Mouse (Mus musculus) liver, embryonic 11.5 days (tissue): ENCODE data around the gene Spag8. TPM values are rescaled to one million over a fixed set of nuclear protein-coding genes. Genes with fewer than 3 reads are reported as not detected.

Experiments
- ATAC-seq: fragments of 200-750 bp; cut with Nextera tagmentation; replicated peaks from 2 replicates; pipeline ENCODE4 v1.8.0; 2017; ENCODE audit warnings: moderate number of reproducible peaks, mild to moderate bottlenecking, moderate TSS enrichment, moderate library complexity; ENCODE audit not compliant: low FRiP score
- DNase-seq: peaks from one replicate; pipeline ENCODE4 v3.0.0-alpha.2; 2017; ENCODE audit warnings: low spot score
- H3K27ac ChIP-seq: fragments of 300-500 bp; sonication (generic); 2 replicates; pipeline ENCODE4 v1.5.1; 2014; ENCODE audit warnings: mild to moderate bottlenecking, low read depth, low read length, control low read depth
- H3K27me3 ChIP-seq: fragments of 300-500 bp; sonication (generic); replicated peaks from 2 replicates; pipeline ENCODE4 v1.6.1; 2014; ENCODE audit warnings: low read length, mixed read lengths; ENCODE audit not compliant: control insufficient read depth, insufficient read depth
- H3K36me3 ChIP-seq: fragments of 300-500 bp; sonication (generic); 2 replicates; pipeline ENCODE4 v1.6.1; 2014; ENCODE audit warnings: mild to moderate bottlenecking, low read length, moderate library complexity, mixed read lengths; ENCODE audit not compliant: control insufficient read depth, insufficient read depth
- H3K4me1 ChIP-seq: fragments of 300-500 bp; sonication (generic); replicated peaks from 2 replicates; pipeline ENCODE4 v1.6.1; 2014; ENCODE audit warnings: low read length, mixed read lengths; ENCODE audit not compliant: control insufficient read depth, insufficient read depth
- H3K4me2 ChIP-seq: fragments of 300-500 bp; sonication (generic); 2 replicates; pipeline ENCODE4 v1.6.1; 2014; ENCODE audit warnings: mild to moderate bottlenecking, control low read depth, moderate library complexity
- H3K4me3 ChIP-seq: fragments of 300-500 bp; sonication (generic); 2 replicates; pipeline ENCODE4 v1.5.1; 2014; ENCODE audit warnings: low read depth, low read length, control low read depth
- H3K9ac ChIP-seq: fragments of 300-500 bp; sonication (generic); 2 replicates; pipeline ENCODE4 v1.6.1; 2014; ENCODE audit warnings: low read depth, low read length, control low read depth
- H3K9me3 ChIP-seq: fragments of 300-500 bp; sonication (generic); 2 replicates; pipeline ENCODE4 v1.6.1; 2016; ENCODE audit warnings: low read length, inconsistent platforms, mixed read lengths; ENCODE audit not compliant: control insufficient read depth
- WGBS: fragments of 180-500 bp; shearing (Covaris S2); extraction: QIAGEN DNeasy Blood & Tissue Kit; methylation state at CpG from one replicate; pipeline ENCODE4 v1.1.7; 2014; 5-methylcytosine and 5-hydroxymethylcytosine counted together
- polyA plus RNA-seq: library from polyadenylated mRNA; unstranded; fragments of >200 nt; fragmentation: Nextera tagmentation; extraction: Ambion mirVana; gene quantifications from 2 replicates; pipeline ENCODE4 v1.2.1, GENCODE M21; 2014

Gene Spag8
- polyA plus RNA-seq, 1 experiment from 2014 or later, result 1.5 TPM

GRCm38 (mm10) chr4:43634621-43635374, 18.6 kb downstream of the Spag8 start:
- no peak overlapping the region for H3K27ac ChIP-seq
- H3K4me2 ChIP-seq, result no peak overlapping the region
- H3K27me3 ChIP-seq, result peaks cover 26% of the 10 kb centered on the region
- H3K36me3 ChIP-seq, result no peaks in the 10 kb centered on the region
- H3K9me3 ChIP-seq, result no peaks in the 10 kb centered on the region
- no peak overlapping the region for H3K9ac ChIP-seq
- no peak for DNase-seq
- ATAC-seq, result no peak
- no peak overlapping the region for H3K4me3 ChIP-seq
- 0 out of 2 replicates have a peak, but pooled peaks cover 7% of the 10 kb centered on the region for H3K4me1 ChIP-seq
- 79% methylated on average over 7 of the region's 7 CpGs for WGBS

GRCm38 (mm10) chr4:43633736-43634135, 19.7 kb downstream of the Spag8 start:
- Histone ChIP-seq H3K27ac (no peak overlapping the region), H3K36me3 (no peaks in the 10 kb centered on the region), H3K4me1 (0 out of 2 replicates have a peak, but pooled peaks cover 8% of the 10 kb centered on the region), H3K9ac (no peak overlapping the region), H3K27me3 (peaks cover 26% of the 10 kb centered on the region), H3K9me3 (no peaks in the 10 kb centered on the region), H3K4me3 (no peak overlapping the region), H3K4me2 (no peak overlapping the region)
- no peak for DNase-seq
- 92% methylated on average over 2 of the region's 2 CpGs for WGBS
- ATAC-seq, result no peak

- no peak overlapping the region for H3K9ac ChIP-seq
- 0 out of 2 replicates have a peak, but pooled peaks cover 8% of the 10 kb centered on the region for H3K4me1 ChIP-seq
- no peak overlapping the region for H3K4me2 ChIP-seq
- no peaks in the 10 kb centered on the region for H3K36me3 ChIP-seq
- DNase-seq (peak; percentile 28), ATAC-seq (no peak)
- H3K27ac ChIP-seq, result no peak overlapping the region
- peaks cover 26% of the 10 kb centered on the region for H3K27me3 ChIP-seq
- 79% methylated on average over 8 of the region's 8 CpGs for WGBS
- H3K9me3 ChIP-seq, result no peaks in the 10 kb centered on the region
- no peak overlapping the region for H3K4me3 ChIP-seq
These were observed 20.1 kb downstream of the Spag8 start for GRCm38 (mm10) chr4:43633296-43633695.

GRCm38 (mm10) chr4:43631956-43632920, 21.2 kb downstream of the Spag8 start:
- 0 out of 2 replicates have a peak, but pooled peaks cover 8% of the 10 kb centered on the region for H3K4me1 ChIP-seq
- peak overlapping the region; percentile 71 for H3K9ac ChIP-seq
- H3K27ac ChIP-seq, result no peak overlapping the region
- peak overlapping the region; percentile 96 for H3K4me2 ChIP-seq
- no peaks in the 10 kb centered on the region for H3K9me3 ChIP-seq
- 56% methylated on average over 42 of the region's 42 CpGs for WGBS
- H3K36me3 ChIP-seq, result no peaks in the 10 kb centered on the region
- peaks cover 26% of the 10 kb centered on the region for H3K27me3 ChIP-seq
- DNase-seq (peak; percentile 31), ATAC-seq (no peak)
- peak overlapping the region; percentile 64 for H3K4me3 ChIP-seq

GRCm38 (mm10) chr4:43631046-43631955, 22.1 kb downstream of the Spag8 start, which contains the start of gene Npr2:
Gene Npr2, plus strand, starts transcription at chr4:43631935.
- Histone ChIP-seq H3K9ac (peak within 1 kb of the TSS; percentile 71), H3K4me2 (peak within 1 kb of the TSS; percentile 96), H3K9me3 (no peaks in the 10 kb centered on the region), H3K36me3 (no peaks in the 10 kb centered on the region), H3K4me1 (0 out of 2 replicates have a peak, but pooled peaks cover 8% of the 10 kb centered on the region), H3K4me3 (peak within 1 kb of the TSS; percentile 64), H3K27me3 (peaks cover 26% of the 10 kb centered on the region), H3K27ac (no peak within 1 kb of the TSS)
- ATAC-seq (peak; percentile 39), DNase-seq (peak; percentile 64)
- 4% methylated on average over 35 of the region's 70 CpGs for WGBS

- peak overlapping the region; percentile 64; the same call in 1 of the 2 replicates for H3K4me3 ChIP-seq
- H3K27ac ChIP-seq, result no peak overlapping the region
- DNase-seq (peak; percentile 41), ATAC-seq (no peak)
- WGBS, result 29% methylated on average over 5 of the region's 5 CpGs
- no peaks in the 10 kb centered on the region for H3K9me3 ChIP-seq
- no peak overlapping the region for H3K9ac ChIP-seq
- H3K27me3 ChIP-seq, result peaks cover 26% of the 10 kb centered on the region
- H3K36me3 ChIP-seq, result no peaks in the 10 kb centered on the region
- H3K4me1 ChIP-seq, result 0 out of 2 replicates have a peak, but pooled peaks cover 8% of the 10 kb centered on the region
- peak overlapping the region; percentile 96 for H3K4me2 ChIP-seq
These were observed 22.7 kb downstream of the Spag8 start for GRCm38 (mm10) chr4:43630671-43631045.

- peak; percentile 65 for ATAC-seq
- 11% methylated on average over 5 of the region's 5 CpGs for WGBS
- peak overlapping the region; percentile 34 for H3K4me2 ChIP-seq
- H3K4me1 ChIP-seq, result 0 out of 2 replicates have a peak, but pooled peaks cover 8% of the 10 kb centered on the region
- H3K27me3 ChIP-seq, result peaks cover 26% of the 10 kb centered on the region
- H3K9ac ChIP-seq, result no peak overlapping the region
- peak; percentile 68 for DNase-seq
- H3K9me3 ChIP-seq, result peaks cover 5% of the 10 kb centered on the region
- H3K4me3 ChIP-seq, result no peak overlapping the region
- H3K27ac ChIP-seq, result no peak overlapping the region
- H3K36me3 ChIP-seq, result no peaks in the 10 kb centered on the region
These were observed 23.3 kb downstream of the Spag8 start for GRCm38 (mm10) chr4:43630030-43630581.
